23 mouse cellular contexts compared by ENCODE assay signal in the genomic region with DNA sequence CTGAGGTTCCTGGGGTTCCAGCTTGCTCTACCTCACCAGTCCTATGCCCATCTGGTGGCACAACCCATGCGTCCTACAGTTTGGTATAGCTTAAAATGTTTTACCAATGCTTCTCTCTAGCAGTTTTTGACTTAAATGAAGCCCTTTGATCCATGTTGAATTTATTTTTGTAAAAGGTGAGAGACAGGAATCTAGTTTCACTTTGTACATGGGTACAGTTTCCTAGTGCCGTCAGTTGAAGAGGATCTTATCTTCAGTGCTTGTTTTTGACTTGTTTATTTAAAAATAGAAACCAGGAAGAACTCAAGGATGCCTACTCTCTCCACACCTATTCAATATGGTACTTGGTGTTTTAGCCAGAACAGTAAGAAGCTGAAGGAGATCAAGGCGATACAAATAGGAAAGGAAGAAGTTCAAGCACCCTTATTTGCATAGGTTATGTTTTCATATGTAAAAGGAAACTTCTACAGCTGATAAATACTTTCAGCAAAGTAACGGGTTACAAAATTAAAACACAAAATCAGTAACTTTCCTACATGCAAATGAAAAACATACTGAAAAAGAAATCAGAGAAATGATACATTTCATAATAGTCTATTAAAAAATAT. TPM values are rescaled to one million over a fixed set of nuclear protein-coding genes. Genes with fewer than 3 reads are reported as not detected.
DNase-seq lines count a peak whose midpoint lies in the region; ATAC-seq and TF ChIP-seq lines count a peak whose summit lies in the region.
"Had no signal": no experiment of that assay in that cellular context is flagged by ENCODE, and none has a peak within 500 bp of the region (broad histone marks: within the 10 kb centered on the region; RNA-seq: fewer than 3 reads in every experiment).

No protein-coding gene starts in this region.

- TF ChIP-seq CTCF in layer of hippocampus, adult 2 months (conservative IDR thresholded peaks at IDR 0.05), result no peak

- H3K4me3 ChIP-seq in layer of hippocampus, adult 2 months, result no peak overlapping the region
- H3K4me3 ChIP-seq: embryonic facial prominence, embryonic 12.5 days; embryonic facial prominence, embryonic 15.5 days; erythroblast, embryonic 14.5 days; forebrain, embryonic 12.5 days; forebrain, embryonic 15.5 days; hindbrain, embryonic 12.5 days; hindbrain, embryonic 15.5 days had no signal

- H3K27ac ChIP-seq in layer of hippocampus, adult 2 months, result no peak overlapping the region
- H3K27ac ChIP-seq: embryonic facial prominence, embryonic 12.5 days; embryonic facial prominence, embryonic 15.5 days; forebrain, embryonic 12.5 days; forebrain, embryonic 15.5 days; hindbrain, embryonic 12.5 days; hindbrain, embryonic 15.5 days had no signal

- peak; percentile 14 for DNase-seq in CD4-positive helper T cell, adult 2 months (ENCODE audit: low read depth, low spot score)
- DNase-seq in cerebellum, adult 8-10 months, result no peak
- no peak for DNase-seq in layer of hippocampus, postnatal 14 days (ENCODE audit: low spot score in 2 of 2)
- DNase-seq in layer of hippocampus, adult 2 months (ENCODE audit: low spot score in 2 of 2), result no peak
- DNase-seq: adrenal gland, postnatal 10 days; adrenal gland, postnatal 36 days; B cell, adult 2 months; cerebellum, adult 18-20 months; cerebellum, adult 9-11 months; cerebellum, postnatal 25 days; gastrocnemius, postnatal 10 days; gastrocnemius, postnatal 36 days had no signal

- ATAC-seq in CD4-positive, CD25-positive, alpha-beta regulatory T cell, adult 4 months, result peak; percentile 80
- ATAC-seq in erythroblast, adult 5-6 weeks (replicated peaks; ENCODE audit: low FRiP score, poor library complexity, severe bottlenecking), result peak; percentile 55; the same call in 1 of the 2 replicates
- ATAC-seq in megakaryocyte-erythroid progenitor cell, adult 5-6 weeks (replicated peaks; ENCODE audit: low FRiP score, low TSS enrichment, poor library complexity, severe bottlenecking), result 0 out of 2 replicates have a peak, but pooled peaks have one; percentile 14
- ATAC-seq: forebrain, embryonic 15.5 days; intestine, embryonic 16.5 days had no signal

RNA-seq across cellular contexts. Expression of a gene that starts 30.6 kb away (rescaled TPM):
- polyA plus RNA-seq in CD4-positive, CD25-positive, alpha-beta regulatory T cell, adult 4 months (2017; shearing (Covaris generic)), result 10 to 100 TPM; 11.3 to 12.1 TPM
- 69.2 and 78.6 TPM in 2 replicates for total RNA-seq in erythroblast, adult 5-6 weeks (2015; ENCODE audit: low replicate concordance)
- 76.9 and 83.4 TPM in 2 replicates for total RNA-seq in erythroblast, adult 5-6 weeks (2017; ENCODE audit: low replicate concordance)
- 53.8 and 66.1 TPM in 2 replicates for total RNA-seq in megakaryocyte-erythroid progenitor cell, adult 5-6 weeks (2014; fragmentation: Nextera tagmentation)
- 31.2 and 33.1 TPM in 2 replicates for total RNA-seq in megakaryocyte-erythroid progenitor cell, adult 5-6 weeks (2017)
- 10 to 100 TPM in 1 of 2 experiments, 1 to 10 TPM in 1; 8.8 to 13.6 TPM for total RNA-seq in layer of hippocampus, postnatal 14 days (2021)
- total RNA-seq in layer of hippocampus, adult 2 months (2021), result 1 to 10 TPM; 9.5 to 9.7 TPM

Comparison
In these comparisons a context has a peak if more than half of its experiments do, and no peak if none do; other contexts are left out.
1. ATAC-seq: peak in every context shown above with its lines; median percentile 80 in CD4-positive, CD25-positive, alpha-beta regulatory T cell, adult 4 months; 55 in erythroblast, adult 5-6 weeks; 14 in megakaryocyte-erythroid progenitor cell, adult 5-6 weeks.